Mouse (Mus musculus) ES-Bruce4 (cell line): Measurements from ENCODE around the gene Rrnad1.

Source experiments
- CTCF ChIP-seq: IDR thresholded peaks from one replicate; pipeline ENCODE4 v1.8.1; 2011; ENCODE audit warnings: low read depth, low read length
- EP300 ChIP-seq: IDR thresholded peaks from 2 replicates; pipeline ENCODE4 v1.6.1; 2011; ENCODE audit warnings: low read depth, low read length; ENCODE audit not compliant: insufficient read depth

DNA sequence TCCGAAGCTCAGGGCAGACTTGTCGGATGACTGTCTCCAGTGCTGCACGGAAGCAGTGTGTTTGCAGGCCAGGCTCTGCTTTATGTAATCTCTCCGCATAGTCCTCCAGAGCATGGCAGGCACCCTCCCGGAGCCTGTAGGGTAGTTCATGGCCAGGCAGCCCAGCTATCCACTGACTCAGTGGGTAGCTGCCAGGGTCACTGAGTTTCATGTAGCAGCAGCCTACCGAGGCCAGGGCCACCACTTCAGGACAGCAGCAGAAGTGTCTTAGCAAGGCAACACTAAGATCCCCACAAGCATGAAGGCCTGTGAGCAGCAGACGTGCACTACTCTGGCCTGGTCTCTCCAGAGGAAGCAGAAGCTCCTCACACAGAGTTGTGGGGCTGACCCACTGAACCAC is 5.5 kb downstream of the Rrnad1 start:
- TF ChIP-seq CTCF = no peak
- no peak for TF ChIP-seq EP300
